Mouse (Mus musculus) small intestine, adult 2 months (tissue): ENCODE measurements around the gene Gpa33. TPM values are rescaled to one million over a fixed set of nuclear protein-coding genes. Genes with fewer than 3 reads are reported as not detected.

ENCODE experiments used
- H3K27ac ChIP-seq: fragments of 200-500 bp; 2 replicates; pipeline ENCODE4 v1.5.1; 2012; ENCODE audit warnings: low read depth, low read length, control low read depth, inconsistent platforms; ENCODE audit not compliant: insufficient read depth
- H3K27me3 ChIP-seq: fragments of 200-500 bp; 2 replicates; pipeline ENCODE4 v1.6.1; 2012; ENCODE audit warnings: mild to moderate bottlenecking, moderate library complexity, low read length, inconsistent platforms; ENCODE audit not compliant: control insufficient read depth, insufficient read depth
- H3K36me3 ChIP-seq: fragments of 200-500 bp; 2 replicates; pipeline ENCODE4 v1.6.1; 2012; ENCODE audit warnings: mild to moderate bottlenecking, low read length, control low read depth, inconsistent platforms; ENCODE audit not compliant: control insufficient read depth, insufficient read depth
- H3K4me1 ChIP-seq: fragments of 200-500 bp; 2 replicates; pipeline ENCODE4 v1.6.1; 2012; ENCODE audit warnings: low read length, inconsistent platforms, mixed read lengths; ENCODE audit not compliant: control insufficient read depth, insufficient read depth, insufficient read length
- H3K4me3 ChIP-seq: fragments of 200-500 bp; 2 replicates; pipeline ENCODE4 v1.5.1; 2012; ENCODE audit warnings: low read depth, mild to moderate bottlenecking, control low read depth, inconsistent platforms, low read length, moderate library complexity
- CTCF ChIP-seq: fragments of 200-500 bp; IDR thresholded peaks from 2 replicates; pipeline ENCODE4 v1.5.1; 2012; ENCODE audit warnings: low read depth, mild to moderate bottlenecking, control low read depth, inconsistent platforms, low read length, moderate library complexity, mixed read lengths; ENCODE audit not compliant: insufficient replicate concordance, insufficient read length; ENCODE audit errors: extremely low read depth
- POLR2A ChIP-seq: fragments of 200-500 bp; IDR thresholded peaks from 2 replicates; pipeline ENCODE4 v1.6.1; 2012; ENCODE audit warnings: low read depth, mild to moderate bottlenecking, control low read depth, inconsistent platforms, low read length, moderate library complexity
- WGBS: fragments of 180-500 bp; shearing (Covaris S2); methylation state at CpG from one replicate; pipeline ENCODE4 v1.1.7; 2018; 5-methylcytosine and 5-hydroxymethylcytosine counted together
- polyA plus RNA-seq: library from polyadenylated mRNA; depleted of rRNA; stranded (reverse); fragments of >200 nt; gene quantifications from 2 replicates; pipeline ENCODE4 v1.2.3, GENCODE M21; 2012

Gene Gpa33
- polyA plus RNA-seq, 1 experiment, result 805 TPM

GRCm38 (mm10) chr1:166123751-166124150, 6.3 kb upstream of the Gpa33 start:
- Histone ChIP-seq H3K27ac (no peak overlapping the region), H3K36me3 (no peaks in the 10 kb centered on the region), H3K27me3 (no peaks in the 10 kb centered on the region), H3K4me1 (peaks cover 5% of the 10 kb centered on the region; the same call in 1 of the 2 replicates), H3K4me3 (no peak overlapping the region)
- 96% methylated on average over 8 of the region's 8 CpGs for WGBS
- TF ChIP-seq POLR2A (no peak), CTCF (no peak)

- H3K27ac ChIP-seq, result peak overlapping the region; percentile 38
- H3K4me3 ChIP-seq, result no peak overlapping the region
- 34% methylated on average over 8 of the region's 8 CpGs for WGBS
- H3K36me3 ChIP-seq, result no peaks in the 10 kb centered on the region
- no peak for TF ChIP-seq CTCF
- no peak for TF ChIP-seq POLR2A
- H3K27me3 ChIP-seq, result no peaks in the 10 kb centered on the region
- H3K4me1 ChIP-seq, result peaks cover 7% of the 10 kb centered on the region; the same call in 1 of the 2 replicates
Measured at GRCm38 (mm10) chr1:166124932-166125593, 5.0 kb upstream of the Gpa33 start.

- Histone ChIP-seq H3K4me3 (no peak overlapping the region), H3K27ac (no peak overlapping the region), H3K4me1 (peaks cover 7% of the 10 kb centered on the region; the same call in 1 of the 2 replicates), H3K27me3 (no peaks in the 10 kb centered on the region), H3K36me3 (no peaks in the 10 kb centered on the region)
- TF ChIP-seq CTCF, result no peak
- TF ChIP-seq POLR2A, result no peak
- 97% methylated on average over 6 of the region's 6 CpGs for WGBS
Measured at GRCm38 (mm10) chr1:166126290-166126689, 3.7 kb upstream of the Gpa33 start.

GRCm38 (mm10) chr1:166126795-166127194, 3.2 kb upstream of the Gpa33 start:
- 85% methylated on average over 9 of the region's 9 CpGs for WGBS
- TF ChIP-seq POLR2A (no peak), CTCF (no peak)
- H3K4me3 ChIP-seq, result no peak overlapping the region
- H3K36me3 ChIP-seq, result no peaks in the 10 kb centered on the region
- no peak overlapping the region for H3K27ac ChIP-seq
- H3K27me3 ChIP-seq, result no peaks in the 10 kb centered on the region
- H3K4me1 ChIP-seq, result peaks cover 7% of the 10 kb centered on the region; the same call in 1 of the 2 replicates

- Histone ChIP-seq H3K36me3 (no peaks in the 10 kb centered on the region), H3K4me3 (no peak within 1 kb of the TSS), H3K4me1 (peaks cover 12% of the 10 kb centered on the region; the same call in 1 of the 2 replicates), H3K27me3 (no peaks in the 10 kb centered on the region), H3K27ac (no peak within 1 kb of the TSS)
- TF ChIP-seq POLR2A (no peak), CTCF (no peak)
- 84% methylated on average over 4 of the region's 4 CpGs for WGBS
Measured at GRCm38 (mm10) chr1:166127719-166128118, 2.3 kb upstream of the Gpa33 start, which contains the start of gene Dusp27. Gene Dusp27 (minus strand): TSS chr1:166127922.

- Histone ChIP-seq H3K36me3 (0 out of 2 replicates have a peak, but pooled peaks cover 2% of the 10 kb centered on the region), H3K4me1 (peaks cover 12% of the 10 kb centered on the region; the same call in 1 of the 2 replicates), H3K4me3 (no peak overlapping the region), H3K27me3 (no peaks in the 10 kb centered on the region), H3K27ac (no peak overlapping the region)
- no peak for TF ChIP-seq CTCF
- no peak for TF ChIP-seq POLR2A
- WGBS, result 85% methylated on average over 5 of the region's 5 CpGs
Measured at GRCm38 (mm10) chr1:166128551-166128950, 1.5 kb upstream of the Gpa33 start.

- no peak for TF ChIP-seq CTCF
- TF ChIP-seq POLR2A, result no peak
- Histone ChIP-seq H3K4me3 (peak overlapping the region; percentile 76), H3K36me3 (0 out of 2 replicates have a peak, but pooled peaks cover 3% of the 10 kb centered on the region), H3K4me1 (peaks cover 19% of the 10 kb centered on the region), H3K27ac (no peak overlapping the region), H3K27me3 (no peaks in the 10 kb centered on the region)
- WGBS, result 23% methylated on average over 4 of the region's 4 CpGs
Measured at GRCm38 (mm10) chr1:166132367-166132766, 2.3 kb downstream of the Gpa33 start.
